Mouse (Mus musculus) small intestine, adult 2 months (tissue): ENCODE data around the gene Krtap7-1. TPM values are rescaled to one million over a fixed set of nuclear protein-coding genes. Genes with fewer than 3 reads are reported as not detected.
A peak's percentile ranks its signal among the peaks of the same experiment; 100 is the strongest.

ENCODE experiments used
- H3K27ac ChIP-seq: fragments of 200-500 bp; 2 replicates; pipeline ENCODE4 v1.5.1; 2012; ENCODE audit warnings: low read depth, low read length, control low read depth, inconsistent platforms; ENCODE audit not compliant: insufficient read depth
- H3K27me3 ChIP-seq: fragments of 200-500 bp; 2 replicates; pipeline ENCODE4 v1.6.1; 2012; ENCODE audit warnings: mild to moderate bottlenecking, moderate library complexity, low read length, inconsistent platforms; ENCODE audit not compliant: control insufficient read depth, insufficient read depth
- H3K36me3 ChIP-seq: fragments of 200-500 bp; 2 replicates; pipeline ENCODE4 v1.6.1; 2012; ENCODE audit warnings: mild to moderate bottlenecking, low read length, control low read depth, inconsistent platforms; ENCODE audit not compliant: control insufficient read depth, insufficient read depth
- H3K4me1 ChIP-seq: fragments of 200-500 bp; 2 replicates; pipeline ENCODE4 v1.6.1; 2012; ENCODE audit warnings: low read length, inconsistent platforms, mixed read lengths; ENCODE audit not compliant: control insufficient read depth, insufficient read depth, insufficient read length
- H3K4me3 ChIP-seq: fragments of 200-500 bp; 2 replicates; pipeline ENCODE4 v1.5.1; 2012; ENCODE audit warnings: low read depth, mild to moderate bottlenecking, control low read depth, inconsistent platforms, low read length, moderate library complexity
- CTCF ChIP-seq: fragments of 200-500 bp; IDR thresholded peaks from 2 replicates; pipeline ENCODE4 v1.5.1; 2012; ENCODE audit warnings: low read depth, mild to moderate bottlenecking, control low read depth, inconsistent platforms, low read length, moderate library complexity, mixed read lengths; ENCODE audit not compliant: insufficient replicate concordance, insufficient read length; ENCODE audit errors: extremely low read depth
- POLR2A ChIP-seq: fragments of 200-500 bp; IDR thresholded peaks from 2 replicates; pipeline ENCODE4 v1.6.1; 2012; ENCODE audit warnings: low read depth, mild to moderate bottlenecking, control low read depth, inconsistent platforms, low read length, moderate library complexity
- WGBS: fragments of 180-500 bp; shearing (Covaris S2); methylation state at CpG from one replicate; pipeline ENCODE4 v1.1.7; 2018; 5-methylcytosine and 5-hydroxymethylcytosine counted together
- polyA plus RNA-seq: library from polyadenylated mRNA; depleted of rRNA; stranded (reverse); fragments of >200 nt; gene quantifications from 2 replicates; pipeline ENCODE4 v1.2.3, GENCODE M21; 2012

The Krtap7-1 gene
- polyA plus RNA-seq, 1 experiment, result not detected

- Histone ChIP-seq H3K27me3 (no peaks in the 10 kb centered on the region), H3K36me3 (no peaks in the 10 kb centered on the region), H3K4me3 (no peak overlapping the region), H3K27ac (no peak overlapping the region), H3K4me1 (no peaks in the 10 kb centered on the region)
- TF ChIP-seq POLR2A, result no peak
- WGBS, result 95% methylated on average over 2 of the region's 2 CpGs
Measured at GRCm38 (mm10) chr16:89520555-89520954, 12.4 kb upstream of the Krtap7-1 start.

- H3K4me1 ChIP-seq, result no peaks in the 10 kb centered on the region
- H3K36me3 ChIP-seq, result no peaks in the 10 kb centered on the region
- H3K27ac ChIP-seq, result no peak overlapping the region
- 83% methylated on average over 6 of the region's 6 CpGs for WGBS
- TF ChIP-seq POLR2A, result no peak
- no peak for TF ChIP-seq CTCF
- no peaks in the 10 kb centered on the region for H3K27me3 ChIP-seq
- no peak overlapping the region for H3K4me3 ChIP-seq
Measured at GRCm38 (mm10) chr16:89520091-89520490, 12.0 kb upstream of the Krtap7-1 start.

- 46% methylated on average over 9 of the region's 9 CpGs for WGBS
- Histone ChIP-seq H3K27ac (no peak overlapping the region), H3K4me1 (no peaks in the 10 kb centered on the region), H3K27me3 (no peaks in the 10 kb centered on the region), H3K4me3 (no peak overlapping the region), H3K36me3 (no peaks in the 10 kb centered on the region)
- TF ChIP-seq CTCF (peak; percentile 45; the same call in 1 of the 2 replicates), POLR2A (no peak)
Measured at GRCm38 (mm10) chr16:89517635-89518034, 9.5 kb upstream of the Krtap7-1 start.

GRCm38 (mm10) chr16:89513431-89513830 lies 5.3 kb upstream of the Krtap7-1 start:
- no peak overlapping the region for H3K27ac ChIP-seq
- H3K4me1 ChIP-seq, result no peaks in the 10 kb centered on the region
- WGBS, result 70% methylated on average over 7 of the region's 7 CpGs
- TF ChIP-seq POLR2A, result no peak
- no peak for TF ChIP-seq CTCF
- H3K36me3 ChIP-seq, result no peaks in the 10 kb centered on the region
- no peaks in the 10 kb centered on the region for H3K27me3 ChIP-seq
- H3K4me3 ChIP-seq, result no peak overlapping the region

GRCm38 (mm10) chr16:89503571-89503970 lies 4.6 kb downstream of the Krtap7-1 start:
- Histone ChIP-seq H3K27me3 (no peaks in the 10 kb centered on the region), H3K27ac (no peak overlapping the region), H3K4me3 (no peak overlapping the region), H3K36me3 (no peaks in the 10 kb centered on the region), H3K4me1 (no peaks in the 10 kb centered on the region)
- 81% methylated on average over 2 of the region's 2 CpGs for WGBS
- TF ChIP-seq CTCF, result no peak
- TF ChIP-seq POLR2A, result no peak

- Histone ChIP-seq H3K4me3 (no peak overlapping the region), H3K36me3 (no peaks in the 10 kb centered on the region), H3K27me3 (no peaks in the 10 kb centered on the region), H3K4me1 (no peaks in the 10 kb centered on the region), H3K27ac (no peak overlapping the region)
- WGBS, result 19% methylated on average over 5 of the region's 5 CpGs
- TF ChIP-seq POLR2A, result no peak
- no peak for TF ChIP-seq CTCF
Measured at GRCm38 (mm10) chr16:89501870-89502269, 6.3 kb downstream of the Krtap7-1 start.

GRCm38 (mm10) chr16:89497002-89497401 lies 11.1 kb downstream of the Krtap7-1 start:
- H3K27ac ChIP-seq, result no peak overlapping the region
- H3K4me3 ChIP-seq, result no peak overlapping the region
- no peaks in the 10 kb centered on the region for H3K36me3 ChIP-seq
- TF ChIP-seq CTCF (no peak), POLR2A (no peak)
- H3K4me1 ChIP-seq, result no peaks in the 10 kb centered on the region
- no peaks in the 10 kb centered on the region for H3K27me3 ChIP-seq
- WGBS, result 87% methylated on average over 5 of the region's 5 CpGs

- no peaks in the 10 kb centered on the region for H3K36me3 ChIP-seq
- no peaks in the 10 kb centered on the region for H3K27me3 ChIP-seq
- no peaks in the 10 kb centered on the region for H3K4me1 ChIP-seq
- TF ChIP-seq POLR2A (no peak), CTCF (no peak)
- H3K27ac ChIP-seq, result no peak overlapping the region
- H3K4me3 ChIP-seq, result no peak overlapping the region
- WGBS, result 81% methylated on average over 7 of the region's 7 CpGs
Measured at GRCm38 (mm10) chr16:89495394-89496153, 12.5 kb downstream of the Krtap7-1 start.
